Mouse (Mus musculus) stomach, embryonic 16.5 days (tissue): ENCODE measurements around the gene Ccdc162. TPM values are rescaled to one million over a fixed set of nuclear protein-coding genes. Genes with fewer than 3 reads are reported as not detected.
A peak's percentile ranks its signal among the peaks of the same experiment; 100 is the strongest.

Source experiments
- ATAC-seq: fragments of 200-750 bp; cut with Nextera tagmentation; 2 replicates; pipeline ENCODE4 v1.8.0; 2017; ENCODE audit warnings: moderate number of reproducible peaks, moderate TSS enrichment; ENCODE audit not compliant: insufficient read depth, low FRiP score
- H3K27ac ChIP-seq: fragments of 300-500 bp; sonication (generic); 2 replicates; pipeline ENCODE4 v1.5.1; 2014; ENCODE audit warnings: low read length
- H3K27me3 ChIP-seq: fragments of 300-500 bp; sonication (generic); 2 replicates; pipeline ENCODE4 v1.6.1; 2014; ENCODE audit warnings: low read length, control low read depth, mixed read lengths; ENCODE audit not compliant: control insufficient read depth, insufficient read depth
- H3K36me3 ChIP-seq: fragments of 300-500 bp; sonication (generic); 2 replicates; pipeline ENCODE4 v1.6.1; 2014; ENCODE audit warnings: low read length; ENCODE audit not compliant: control insufficient read depth, insufficient read depth
- H3K4me1 ChIP-seq: fragments of 300-500 bp; sonication (generic); 2 replicates; pipeline ENCODE4 v1.6.1; 2014; ENCODE audit warnings: low read length, control low read depth, mixed read lengths; ENCODE audit not compliant: control insufficient read depth, insufficient read depth
- H3K4me2 ChIP-seq: fragments of 300-500 bp; sonication (generic); 2 replicates; pipeline ENCODE4 v1.6.1; 2014; ENCODE audit warnings: low read depth, low read length, mixed read lengths
- H3K4me3 ChIP-seq: fragments of 300-500 bp; sonication (generic); replicated peaks from 2 replicates; pipeline ENCODE4 v1.5.1; 2014; ENCODE audit warnings: mild to moderate bottlenecking, low read length
- H3K9ac ChIP-seq: fragments of 300-500 bp; sonication (generic); 2 replicates; pipeline ENCODE4 v1.6.1; 2014; ENCODE audit warnings: low read length
- H3K9me3 ChIP-seq: fragments of 300-500 bp; sonication (generic); replicated peaks from 2 replicates; pipeline ENCODE4 v1.6.1; 2016; ENCODE audit warnings: low read length, control low read depth; ENCODE audit not compliant: control insufficient read depth
- WGBS: fragments of 180-500 bp; shearing (Covaris S2); extraction: QIAGEN DNeasy Blood & Tissue Kit; methylation state at CpG from one replicate; pipeline ENCODE4 v1.1.7; 2014; 5-methylcytosine and 5-hydroxymethylcytosine counted together
- polyA plus RNA-seq: library from polyadenylated mRNA; unstranded; fragments of >200 nt; fragmentation: Nextera tagmentation; extraction: Ambion mirVana; gene quantifications from 2 replicates; pipeline ENCODE4 v1.2.1, GENCODE M21; 2015

The Ccdc162 gene
- polyA plus RNA-seq, 1 experiment from 2014 or later, result 1.0 TPM

DNA sequence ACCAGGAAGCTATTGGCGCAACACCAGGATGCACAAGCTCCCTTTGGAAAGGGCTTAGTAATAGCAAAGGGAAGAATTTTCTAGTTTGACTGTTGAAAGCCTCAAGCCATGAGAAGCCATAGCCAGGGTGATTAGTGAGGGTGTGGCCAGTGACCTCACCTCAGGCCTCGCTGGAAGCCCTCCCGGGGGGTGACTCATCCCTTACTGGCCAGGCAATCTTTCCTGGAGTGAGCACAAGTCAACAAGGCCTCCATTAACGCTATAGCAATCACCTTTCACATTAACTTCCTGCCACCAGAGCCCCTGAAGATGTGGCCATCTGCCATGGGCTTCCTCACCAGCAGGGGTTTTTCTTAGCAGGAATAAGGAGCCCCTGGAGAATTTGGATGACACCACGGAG lies 151.3 kb downstream of the Ccdc162 start:
- no peak overlapping the region for H3K9ac ChIP-seq
- peak; percentile 64; the same call in 1 of the 2 replicates for ATAC-seq
- H3K36me3 ChIP-seq, result no peaks in the 10 kb centered on the region
- H3K9me3 ChIP-seq, result peaks cover 4% of the 10 kb centered on the region; the same call in 1 of the 2 replicates
- peaks cover 9% of the 10 kb centered on the region for H3K4me1 ChIP-seq
- no peak overlapping the region for H3K4me3 ChIP-seq
- H3K27ac ChIP-seq, result no peak overlapping the region
- no peaks in the 10 kb centered on the region for H3K27me3 ChIP-seq
- no peak overlapping the region for H3K4me2 ChIP-seq
- WGBS, result 24% methylated on average over 5 of the region's 5 CpGs

DNA sequence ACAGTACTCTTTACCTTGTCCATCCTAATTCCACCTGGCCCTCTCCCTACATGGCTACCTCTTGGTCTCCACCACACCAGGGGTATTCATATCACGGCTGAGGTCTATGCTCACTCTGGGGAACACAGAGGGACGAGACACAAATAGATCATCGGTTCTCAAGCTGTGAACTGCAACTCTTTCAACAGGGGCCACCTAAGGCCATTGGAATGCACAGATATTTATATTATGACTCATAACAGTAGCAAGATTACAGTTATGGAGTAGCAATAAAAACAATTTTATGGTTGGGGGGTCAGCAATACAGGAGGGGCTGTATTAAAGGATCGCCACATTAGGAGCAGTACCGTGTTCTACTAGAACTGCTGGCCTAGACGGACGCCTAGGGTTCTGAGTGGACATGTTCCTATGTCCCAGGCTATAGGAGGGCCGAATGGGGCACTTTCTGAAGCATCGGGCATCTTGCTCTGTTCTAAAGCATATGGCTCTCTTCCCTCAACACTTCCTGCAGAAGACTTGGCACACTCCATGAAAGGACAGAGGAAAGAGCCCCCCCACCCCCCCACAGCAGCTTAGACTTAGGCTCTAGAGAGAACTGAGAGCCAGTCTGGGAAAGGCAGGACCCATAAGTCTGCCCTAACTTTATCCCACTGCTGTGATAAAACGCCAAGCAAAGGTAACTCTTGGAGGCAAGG lies 154.6 kb downstream of the Ccdc162 start:
- H3K27me3 ChIP-seq, result no peaks in the 10 kb centered on the region
- no peak overlapping the region for H3K27ac ChIP-seq
- peaks cover 9% of the 10 kb centered on the region for H3K4me1 ChIP-seq
- peaks cover 4% of the 10 kb centered on the region; the same call in 1 of the 2 replicates for H3K9me3 ChIP-seq
- WGBS, result 83% methylated on average over 10 of the region's 10 CpGs
- ATAC-seq, result no peak
- no peak overlapping the region for H3K4me2 ChIP-seq
- H3K36me3 ChIP-seq, result no peaks in the 10 kb centered on the region
- H3K4me3 ChIP-seq, result no peak overlapping the region
- no peak overlapping the region for H3K9ac ChIP-seq

DNA sequence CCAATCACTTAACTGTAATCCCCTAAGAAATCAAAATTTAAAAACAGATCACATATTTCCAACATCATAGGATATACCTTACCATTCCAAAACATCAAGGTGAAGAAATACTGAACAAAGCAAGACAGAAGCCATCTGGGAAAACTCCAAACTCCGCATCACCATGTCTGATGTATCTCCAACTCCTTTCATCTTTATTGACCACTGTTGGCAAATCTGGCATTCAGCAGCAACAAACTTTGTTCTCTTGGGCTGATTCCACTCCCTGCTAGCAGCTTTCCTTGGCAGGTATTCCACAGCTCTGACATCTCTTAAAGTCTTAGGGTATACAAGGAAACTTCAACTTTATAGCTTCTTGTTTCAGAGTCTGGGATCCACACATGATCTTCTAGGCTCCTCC lies 158.0 kb downstream of the Ccdc162 start:
- no peak overlapping the region for H3K27ac ChIP-seq
- no peak for ATAC-seq
- WGBS, result 91% methylated on average over 1 of the region's 1 CpGs

DNA sequence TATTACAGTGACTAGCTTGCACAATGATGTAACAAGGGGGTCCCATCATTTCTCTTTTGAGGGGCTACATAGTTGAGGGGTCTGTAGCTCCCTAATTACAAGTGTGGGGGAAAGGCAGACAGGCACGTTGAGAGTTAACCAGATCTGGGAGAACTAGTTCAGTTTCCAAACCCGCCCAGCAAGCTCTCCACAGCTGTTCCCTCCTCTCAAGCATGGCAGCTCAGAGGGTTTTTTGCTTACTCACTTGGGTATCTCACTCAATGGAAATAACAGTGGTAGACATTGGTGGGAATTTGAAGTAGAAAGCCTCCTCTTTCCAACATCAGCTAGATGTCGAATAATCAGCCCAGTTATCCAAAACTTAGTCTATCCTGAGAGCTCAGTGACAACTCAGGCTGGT lies 161.4 kb downstream of the Ccdc162 start:
- 78% methylated on average over 3 of the region's 3 CpGs for WGBS
- no peak overlapping the region for H3K27ac ChIP-seq
- no peak for ATAC-seq

More for the DNA sequence above, 158.0 kb downstream of the Ccdc162 start:
- Histone ChIP-seq H3K27me3 (no peaks in the 10 kb centered on the region), H3K9ac (no peak overlapping the region), H3K9me3 (peaks cover 4% of the 10 kb centered on the region; the same call in 1 of the 2 replicates), H3K4me1 (peaks cover 2% of the 10 kb centered on the region; the same call in 1 of the 2 replicates), H3K4me3 (no peak overlapping the region), H3K36me3 (no peaks in the 10 kb centered on the region), H3K4me2 (no peak overlapping the region)

DNA sequence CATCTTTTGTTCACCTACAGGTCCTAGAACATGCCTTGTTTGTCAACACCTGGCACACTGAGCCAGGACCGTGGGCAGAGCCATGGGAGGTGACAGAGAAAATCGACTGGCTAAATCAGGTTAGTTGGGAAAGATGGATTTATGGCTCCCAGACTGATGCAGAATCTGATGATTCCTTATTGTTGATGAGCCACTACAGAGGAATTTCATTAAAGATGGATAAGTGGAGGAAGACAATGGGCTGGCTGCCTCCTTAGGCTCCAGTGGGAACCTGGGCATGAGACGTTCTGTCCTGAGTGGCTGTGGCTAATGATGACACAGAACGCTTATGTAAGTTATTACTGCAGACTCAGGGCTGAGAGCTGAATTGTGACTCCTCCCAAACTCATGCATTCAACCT lies 162.7 kb downstream of the Ccdc162 start:
- ATAC-seq, result no peak
- no peaks in the 10 kb centered on the region for H3K27me3 ChIP-seq
- no peak overlapping the region for H3K4me2 ChIP-seq
- H3K9ac ChIP-seq, result no peak overlapping the region
- no peak overlapping the region for H3K4me3 ChIP-seq
- H3K9me3 ChIP-seq, result peaks cover 4% of the 10 kb centered on the region; the same call in 1 of the 2 replicates
- no peaks in the 10 kb centered on the region for H3K36me3 ChIP-seq
- WGBS, result 62% methylated on average over 4 of the region's 4 CpGs
- no peak overlapping the region for H3K27ac ChIP-seq
- peaks cover 10% of the 10 kb centered on the region for H3K4me1 ChIP-seq

More for the DNA sequence above, 161.4 kb downstream of the Ccdc162 start:
- H3K36me3 ChIP-seq, result no peaks in the 10 kb centered on the region
- H3K4me1 ChIP-seq, result peaks cover 10% of the 10 kb centered on the region
- no peaks in the 10 kb centered on the region for H3K27me3 ChIP-seq
- no peaks in the 10 kb centered on the region for H3K9me3 ChIP-seq
- H3K9ac ChIP-seq, result no peak overlapping the region
- no peak overlapping the region for H3K4me2 ChIP-seq
- H3K4me3 ChIP-seq, result no peak overlapping the region

DNA sequence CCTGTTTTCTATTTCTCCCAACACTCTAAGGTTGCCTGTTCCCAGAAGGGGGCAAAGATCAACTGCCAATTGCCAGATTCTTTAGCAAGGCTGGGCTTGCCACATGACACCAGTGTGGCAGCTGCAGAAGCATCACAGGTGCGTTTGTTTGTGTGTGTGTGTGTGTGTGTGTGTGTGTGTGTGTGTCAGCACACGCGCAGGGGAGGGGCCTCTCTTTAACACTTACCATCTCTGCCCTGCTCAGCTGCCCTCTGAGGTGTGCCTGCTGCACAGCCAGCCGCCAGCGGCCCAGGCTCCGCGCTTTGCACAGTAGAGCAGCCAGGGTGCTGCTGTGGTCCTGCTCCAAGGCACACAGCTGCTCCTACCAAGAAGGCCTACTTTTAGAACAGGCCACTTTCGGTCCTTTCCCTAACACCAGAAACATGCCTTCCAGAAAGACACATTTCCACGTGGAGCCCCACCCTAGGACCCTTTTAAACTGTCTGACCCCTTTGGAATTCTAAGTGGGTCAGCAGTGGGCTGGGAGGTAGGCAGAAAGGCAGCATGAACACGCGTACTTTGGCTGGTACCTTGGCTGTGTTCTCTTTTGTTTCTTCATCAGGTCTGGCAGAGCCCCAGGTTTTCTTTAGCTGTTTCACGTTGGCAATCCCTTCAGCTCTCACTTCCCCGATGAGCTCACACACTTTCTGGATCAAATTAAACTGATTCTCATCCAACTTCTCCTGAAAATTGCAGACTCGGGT lies 163.4 kb downstream of the Ccdc162 start:
- H3K27ac ChIP-seq, result 0 out of 2 replicates have a peak overlapping the region, but pooled peaks have one; percentile 19
- H3K9me3 ChIP-seq, result peaks cover 4% of the 10 kb centered on the region; the same call in 1 of the 2 replicates
- 40% methylated on average over 14 of the region's 14 CpGs for WGBS
- peak; percentile 78 for ATAC-seq
- H3K4me3 ChIP-seq, result no peak overlapping the region
- H3K27me3 ChIP-seq, result no peaks in the 10 kb centered on the region
- H3K36me3 ChIP-seq, result no peaks in the 10 kb centered on the region
- no peak overlapping the region for H3K4me2 ChIP-seq
- H3K4me1 ChIP-seq, result peaks cover 10% of the 10 kb centered on the region
- no peak overlapping the region for H3K9ac ChIP-seq

DNA sequence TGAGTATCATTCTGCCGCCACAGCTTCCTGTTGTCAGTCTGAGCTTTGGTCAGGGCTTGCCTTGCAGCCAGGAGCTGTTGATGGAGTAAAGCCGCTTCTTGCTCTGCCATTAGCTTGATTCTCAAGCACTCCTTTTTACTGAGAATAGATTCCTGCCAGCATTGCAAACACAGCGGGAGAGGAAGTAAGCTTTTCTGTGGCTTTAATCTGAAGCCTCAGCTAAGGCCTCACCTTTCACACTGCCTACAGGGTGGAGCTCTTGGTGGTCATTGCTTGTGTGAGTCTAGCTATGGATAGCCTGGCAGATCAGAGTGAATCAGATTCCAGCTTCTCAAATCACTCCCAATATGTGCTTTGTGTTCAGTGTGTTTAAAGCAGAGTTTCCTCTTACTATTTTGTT lies 164.1 kb downstream of the Ccdc162 start:
- H3K9me3 ChIP-seq, result peaks cover 4% of the 10 kb centered on the region; the same call in 1 of the 2 replicates
- 38% methylated on average over 3 of the region's 3 CpGs for WGBS
- no peaks in the 10 kb centered on the region for H3K27me3 ChIP-seq
- no peak for ATAC-seq
- H3K4me1 ChIP-seq, result peaks cover 10% of the 10 kb centered on the region
- 0 out of 2 replicates have a peak overlapping the region, but pooled peaks have one; percentile 2 for H3K27ac ChIP-seq
- H3K4me2 ChIP-seq, result no peak overlapping the region
- no peaks in the 10 kb centered on the region for H3K36me3 ChIP-seq
- no peak overlapping the region for H3K4me3 ChIP-seq
- H3K9ac ChIP-seq, result no peak overlapping the region

DNA sequence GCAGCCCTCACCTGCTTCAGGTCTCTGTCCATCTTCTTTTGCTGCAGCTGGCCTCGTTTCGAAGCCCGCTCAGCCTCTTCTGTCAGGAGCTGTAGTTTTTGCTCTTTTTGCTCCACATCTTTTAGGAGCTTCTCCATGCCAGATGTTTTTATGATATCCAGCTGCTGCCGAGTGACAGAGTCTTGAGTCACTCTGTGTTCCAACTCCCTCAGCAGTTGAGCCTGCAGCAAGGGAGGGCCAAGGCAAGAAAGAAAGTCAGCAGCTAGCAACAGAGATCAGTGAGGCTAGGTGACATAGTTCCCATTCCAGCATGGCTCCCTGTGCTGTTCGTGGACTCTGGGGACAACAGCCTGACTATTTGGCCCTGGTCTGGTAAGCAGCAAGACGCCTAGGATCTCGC lies 165.7 kb downstream of the Ccdc162 start:
- 62% methylated on average over 7 of the region's 7 CpGs for WGBS
- Histone ChIP-seq H3K36me3 (no peaks in the 10 kb centered on the region), H3K9me3 (peaks cover 4% of the 10 kb centered on the region; the same call in 1 of the 2 replicates), H3K4me2 (no peak overlapping the region), H3K9ac (no peak overlapping the region), H3K27me3 (no peaks in the 10 kb centered on the region), H3K27ac (no peak overlapping the region), H3K4me3 (no peak overlapping the region), H3K4me1 (peaks cover 10% of the 10 kb centered on the region)
- no peak for ATAC-seq
